Mouse (Mus musculus): ENCODE data around the gene I830077J02Rik. TPM values are rescaled to one million over a fixed set of nuclear protein-coding genes. Genes with fewer than 3 reads are reported as not detected.
A peak's percentile ranks its signal among the peaks of the same experiment; 100 is the strongest.

Gene I830077J02Rik
- 1.1 and 1.2 TPM in 2 replicates for polyA plus RNA-seq (2014; fragmentation: Nextera tagmentation; extraction: Ambion mirVana)

DNA sequence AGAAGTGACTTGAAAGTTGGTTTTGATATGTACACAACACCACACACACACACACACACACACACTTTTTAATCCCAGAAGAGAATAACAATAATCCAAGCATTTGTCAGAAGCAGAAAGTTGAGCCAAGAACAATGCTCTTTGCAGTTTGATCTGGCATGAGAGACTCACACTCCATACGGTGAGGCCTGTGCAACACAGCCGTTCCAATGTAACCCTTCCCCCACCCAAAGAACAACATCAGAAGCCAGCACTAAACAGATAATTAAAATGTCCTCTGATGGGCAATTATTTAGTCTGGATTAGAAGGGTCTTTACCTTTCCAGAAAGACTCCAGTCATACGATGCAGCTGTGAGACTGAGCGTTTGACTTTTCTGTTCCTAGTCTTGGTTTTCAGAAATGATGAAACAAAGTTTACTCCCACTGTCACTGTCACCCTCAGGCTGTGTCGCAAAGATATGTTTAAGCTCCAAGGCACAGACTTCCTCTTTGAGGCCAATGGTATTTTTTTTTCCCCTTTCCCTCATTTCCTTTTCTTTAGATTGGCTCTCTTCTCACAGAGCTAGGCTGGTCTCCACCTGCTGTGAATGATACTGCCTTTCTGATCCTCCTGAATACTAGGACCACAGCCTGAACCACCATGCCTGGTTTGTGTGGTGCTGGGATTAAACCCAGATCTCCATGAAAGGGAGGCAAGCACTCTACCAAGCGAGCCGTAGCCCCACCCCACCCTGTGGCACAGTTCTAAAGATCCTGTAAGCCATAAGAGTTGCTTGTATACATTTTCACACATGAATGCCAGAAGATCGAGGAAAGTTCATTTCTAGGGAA, at the start of gene I830077J02Rik:
I830077J02Rik (minus strand) TSS at position 425 of the 832 bp plus-strand sequence.
- ATAC-seq (replicated peaks; ENCODE audit: low FRiP score, low TSS enrichment, low read depth) (no peak), DNase-seq (ENCODE audit: low spot score) (no peak)
- Histone ChIP-seq H3K9ac (ENCODE audit: low read length) (no peak within 1 kb of the TSS), H3K36me3 (ENCODE audit: control insufficient read depth, insufficient read depth, low read length) (no peaks in the 10 kb centered on the region), H3K4me2 (ENCODE audit: low read length) (no peak within 1 kb of the TSS), H3K9me3 (ENCODE audit: control insufficient read depth, low read length) (no peaks in the 10 kb centered on the region), H3K4me1 (replicated peaks; ENCODE audit: control insufficient read depth, insufficient read depth, low read length) (no peaks in the 10 kb centered on the region), H3K4me3 (ENCODE audit: low read depth, low read length) (no peak within 1 kb of the TSS), H3K27ac (ENCODE audit: low read depth) (no peak within 1 kb of the TSS), H3K27me3 (replicated peaks; ENCODE audit: control insufficient read depth, insufficient read depth, low read length) (no peaks in the 10 kb centered on the region)
- 80% methylated on average over 8 of the region's 8 CpGs for WGBS

DNA sequence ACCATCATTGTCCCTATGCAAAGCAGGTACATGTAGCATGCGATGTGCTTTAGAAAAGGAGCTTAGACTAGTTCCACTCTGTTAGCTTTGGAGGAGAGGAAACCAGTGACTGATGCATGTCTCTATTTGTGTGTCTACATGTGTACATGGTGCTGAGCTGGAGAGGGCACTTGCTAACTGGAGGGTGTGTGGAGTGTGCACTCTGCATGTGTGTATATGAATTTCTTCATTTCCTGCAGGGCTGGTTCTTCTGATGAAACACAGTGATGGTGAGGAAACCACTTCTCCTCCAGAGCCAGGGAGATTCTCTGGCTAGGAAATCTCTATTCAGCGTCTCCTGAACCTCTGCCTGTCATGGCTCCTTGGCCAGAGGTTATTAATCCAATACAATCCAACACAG, 41.7 kb upstream of the I830077J02Rik start:
- WGBS: 92% methylated on average over 2 of the region's 2 CpGs
- H3K4me1 ChIP-seq (replicated peaks; ENCODE audit: control insufficient read depth, insufficient read depth, low read length): no peaks in the 10 kb centered on the region
- no peak overlapping the region for H3K27ac ChIP-seq (ENCODE audit: low read depth)
- H3K36me3 ChIP-seq (ENCODE audit: control insufficient read depth, insufficient read depth, low read length): peaks cover 16% of the 10 kb centered on the region
- no peak overlapping the region for H3K9ac ChIP-seq (ENCODE audit: low read length)
- H3K27me3 ChIP-seq (replicated peaks; ENCODE audit: control insufficient read depth, insufficient read depth, low read length): no peaks in the 10 kb centered on the region
- ATAC-seq (replicated peaks; ENCODE audit: low FRiP score, low TSS enrichment, low read depth): no peak
- no peak overlapping the region for H3K4me2 ChIP-seq (ENCODE audit: low read length)
- no peak overlapping the region for H3K4me3 ChIP-seq (ENCODE audit: low read depth, low read length)
- no peak for DNase-seq (ENCODE audit: low spot score)
- H3K9me3 ChIP-seq (ENCODE audit: control insufficient read depth, low read length): no peaks in the 10 kb centered on the region

DNA sequence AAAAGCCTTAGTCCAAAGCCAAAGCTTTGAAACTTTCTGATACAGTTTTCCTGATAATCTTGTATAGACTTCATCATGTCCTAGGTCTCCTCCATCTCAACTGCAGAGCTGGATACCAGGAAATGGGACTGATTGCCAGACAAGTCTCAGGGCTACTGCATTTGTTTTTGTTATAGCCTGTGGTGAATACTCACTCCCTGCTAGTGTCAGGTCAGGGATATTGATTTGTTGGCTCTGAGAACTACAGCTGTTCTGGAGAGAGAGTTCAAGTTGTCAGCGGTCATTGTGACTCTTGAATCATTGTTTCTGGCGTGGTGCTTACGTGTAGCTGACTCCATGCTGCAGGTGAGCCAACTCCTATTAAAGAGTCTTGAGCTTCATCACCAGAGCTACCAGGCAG, 40.9 kb upstream of the I830077J02Rik start, which contains the start of gene Ovgp1:
Ovgp1 (plus strand) TSS at position 301 of the 400 bp plus-strand sequence.
- Histone ChIP-seq H3K4me3 (ENCODE audit: low read depth, low read length) (no peak within 1 kb of the TSS), H3K9me3 (ENCODE audit: control insufficient read depth, low read length) (no peaks in the 10 kb centered on the region), H3K27ac (ENCODE audit: low read depth) (no peak within 1 kb of the TSS), H3K4me2 (ENCODE audit: low read length) (no peak within 1 kb of the TSS), H3K27me3 (replicated peaks; ENCODE audit: control insufficient read depth, insufficient read depth, low read length) (no peaks in the 10 kb centered on the region), H3K9ac (ENCODE audit: low read length) (no peak within 1 kb of the TSS), H3K4me1 (replicated peaks; ENCODE audit: control insufficient read depth, insufficient read depth, low read length) (no peaks in the 10 kb centered on the region), H3K36me3 (ENCODE audit: control insufficient read depth, insufficient read depth, low read length) (peaks cover 23% of the 10 kb centered on the region)
- no peak for DNase-seq (ENCODE audit: low spot score)
- no peak for ATAC-seq (replicated peaks; ENCODE audit: low FRiP score, low TSS enrichment, low read depth)
- WGBS: 69% methylated on average over 3 of the region's 3 CpGs

DNA sequence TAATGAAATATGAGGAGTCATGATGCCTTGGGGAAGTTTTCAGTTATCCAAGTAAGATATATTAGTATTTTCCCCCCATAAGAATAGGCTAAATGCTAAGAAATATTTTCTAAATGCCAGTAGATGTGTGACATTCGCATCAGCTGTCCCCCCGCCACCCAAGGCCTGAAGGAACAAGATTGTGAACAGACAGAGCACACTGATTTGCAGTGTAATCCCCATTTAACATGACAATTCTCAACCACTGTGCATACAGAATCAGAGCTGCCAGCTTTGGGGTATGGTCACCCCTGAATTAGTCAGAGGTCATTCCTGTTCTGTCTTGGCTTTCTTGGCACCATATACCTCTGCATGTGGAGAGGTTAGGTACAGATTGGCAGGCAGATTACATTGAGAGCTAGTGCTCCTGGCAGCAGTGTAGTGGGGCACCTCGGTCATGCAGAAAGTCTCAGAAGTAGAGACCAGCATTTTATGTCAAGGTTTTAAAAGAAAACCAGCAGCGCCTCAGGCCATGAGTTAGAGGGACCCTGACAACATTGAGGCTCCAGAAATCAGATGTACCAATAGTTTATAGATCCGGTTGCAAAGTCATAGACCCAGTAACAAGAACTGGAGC, 39.5 kb upstream of the I830077J02Rik start:
- ATAC-seq (replicated peaks; ENCODE audit: low FRiP score, low TSS enrichment, low read depth): 0 out of 2 replicates have a peak, but pooled peaks have one; percentile 10
- H3K27me3 ChIP-seq (replicated peaks; ENCODE audit: control insufficient read depth, insufficient read depth, low read length): no peaks in the 10 kb centered on the region
- H3K36me3 ChIP-seq (ENCODE audit: control insufficient read depth, insufficient read depth, low read length): peaks cover 38% of the 10 kb centered on the region
- H3K4me3 ChIP-seq (ENCODE audit: low read depth, low read length): no peak overlapping the region
- 80% methylated on average over 5 of the region's 5 CpGs for WGBS
- no peak overlapping the region for H3K27ac ChIP-seq (ENCODE audit: low read depth)
- H3K4me2 ChIP-seq (ENCODE audit: low read length): no peak overlapping the region
- H3K9me3 ChIP-seq (ENCODE audit: control insufficient read depth, low read length): no peaks in the 10 kb centered on the region
- H3K9ac ChIP-seq (ENCODE audit: low read length): no peak overlapping the region
- no peak for DNase-seq (ENCODE audit: low spot score)
- no peaks in the 10 kb centered on the region for H3K4me1 ChIP-seq (replicated peaks; ENCODE audit: control insufficient read depth, insufficient read depth, low read length)

DNA sequence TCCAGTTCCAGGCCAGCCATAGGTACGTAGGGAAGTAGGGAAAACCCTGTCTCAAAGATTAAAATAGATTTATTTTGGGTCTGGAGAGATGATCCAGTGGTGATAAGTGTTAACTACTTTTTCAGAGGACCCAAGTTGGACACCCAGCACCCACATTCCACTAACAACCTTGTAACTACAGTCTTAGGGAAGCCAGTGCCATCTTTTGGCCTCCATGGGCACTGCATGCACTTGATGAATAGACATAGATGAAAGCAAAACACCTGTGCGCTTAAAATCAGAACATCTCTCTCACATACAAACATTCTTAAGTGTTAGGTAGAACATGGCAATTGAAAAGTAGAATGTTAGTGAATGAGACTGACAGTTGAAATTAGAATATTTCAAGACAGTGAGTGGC, 28.2 kb upstream of the I830077J02Rik start:
- Histone ChIP-seq H3K27me3 (replicated peaks; ENCODE audit: control insufficient read depth, insufficient read depth, low read length) (no peaks in the 10 kb centered on the region), H3K36me3 (ENCODE audit: control insufficient read depth, insufficient read depth, low read length) (peaks cover 66% of the 10 kb centered on the region), H3K9ac (ENCODE audit: low read length) (no peak overlapping the region), H3K4me3 (ENCODE audit: low read depth, low read length) (peak overlapping the region; percentile 59), H3K4me2 (ENCODE audit: low read length) (peak overlapping the region; percentile 86), H3K4me1 (replicated peaks; ENCODE audit: control insufficient read depth, insufficient read depth, low read length) (peaks cover 24% of the 10 kb centered on the region), H3K27ac (ENCODE audit: low read depth) (no peak overlapping the region), H3K9me3 (ENCODE audit: control insufficient read depth, low read length) (no peaks in the 10 kb centered on the region)
- 92% methylated on average over 2 of the region's 2 CpGs for WGBS
- DNase-seq (ENCODE audit: low spot score) (no peak), ATAC-seq (replicated peaks; ENCODE audit: low FRiP score, low TSS enrichment, low read depth) (no peak)

DNA sequence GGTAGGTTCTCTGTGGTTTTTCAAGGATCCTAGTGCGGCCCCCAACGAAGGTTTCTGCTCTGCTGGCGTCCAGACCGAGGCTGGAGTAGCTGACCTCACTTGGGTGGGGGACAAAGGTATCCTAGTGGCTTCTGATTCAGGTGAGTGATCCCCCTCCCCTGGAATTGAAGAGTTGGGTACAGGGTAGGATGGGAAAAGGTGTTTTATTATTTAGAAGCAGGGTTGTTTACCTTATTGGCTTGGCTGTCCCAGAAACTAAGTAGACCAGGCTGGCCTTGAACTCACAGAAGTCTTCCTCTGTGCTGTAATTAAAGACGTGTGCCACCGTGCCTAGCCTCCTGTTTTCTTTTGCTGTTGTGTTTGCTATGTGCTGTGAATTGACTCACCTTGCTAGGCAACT, 27.5 kb upstream of the I830077J02Rik start, which contains the start of gene Atp5f1:
Atp5f1 (minus strand) TSS at position 101 of the 400 bp plus-strand sequence.
- peaks cover 64% of the 10 kb centered on the region for H3K36me3 ChIP-seq (ENCODE audit: control insufficient read depth, insufficient read depth, low read length)
- H3K4me3 ChIP-seq (ENCODE audit: low read depth, low read length): peak within 1 kb of the TSS; percentile 59
- H3K27me3 ChIP-seq (replicated peaks; ENCODE audit: control insufficient read depth, insufficient read depth, low read length): no peaks in the 10 kb centered on the region
- DNase-seq (ENCODE audit: low spot score) (no peak), ATAC-seq (replicated peaks; ENCODE audit: low FRiP score, low TSS enrichment, low read depth) (no peak)
- peak within 1 kb of the TSS; percentile 82 for H3K27ac ChIP-seq (ENCODE audit: low read depth)
- no peaks in the 10 kb centered on the region for H3K9me3 ChIP-seq (ENCODE audit: control insufficient read depth, low read length)
- H3K9ac ChIP-seq (ENCODE audit: low read length): peak within 1 kb of the TSS; percentile 97
- peaks cover 24% of the 10 kb centered on the region for H3K4me1 ChIP-seq (replicated peaks; ENCODE audit: control insufficient read depth, insufficient read depth, low read length)
- peak within 1 kb of the TSS; percentile 86 for H3K4me2 ChIP-seq (ENCODE audit: low read length)
- WGBS: 6% methylated on average over 6 of the region's 6 CpGs

DNA sequence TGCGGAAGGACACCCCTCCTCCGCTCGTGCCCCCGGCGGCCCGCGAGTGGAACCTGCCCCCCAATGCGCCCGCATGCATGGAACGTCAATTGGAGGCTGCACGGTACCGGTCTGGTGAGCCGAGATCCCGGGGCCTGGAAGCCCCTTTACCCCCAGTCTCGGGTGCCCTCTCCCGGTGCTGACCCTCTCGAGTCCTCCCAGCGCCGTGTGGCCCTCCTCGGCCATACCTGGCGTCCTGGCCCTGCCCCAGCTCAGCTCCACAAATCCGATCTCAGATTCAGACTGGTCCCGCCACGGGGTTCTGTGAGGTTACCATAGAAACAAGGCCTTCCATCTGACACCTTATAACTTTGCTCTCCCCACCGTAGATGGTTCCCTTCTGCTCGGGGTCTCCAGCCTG, 27.1 kb upstream of the I830077J02Rik start:
- H3K27ac ChIP-seq (ENCODE audit: low read depth): peak overlapping the region; percentile 59
- H3K9me3 ChIP-seq (ENCODE audit: control insufficient read depth, low read length): no peaks in the 10 kb centered on the region
- peak overlapping the region; percentile 86 for H3K4me2 ChIP-seq (ENCODE audit: low read length)
- DNase-seq (ENCODE audit: low spot score) (no peak), ATAC-seq (replicated peaks; ENCODE audit: low FRiP score, low TSS enrichment, low read depth) (peak; percentile 72)
- H3K36me3 ChIP-seq (ENCODE audit: control insufficient read depth, insufficient read depth, low read length): peaks cover 64% of the 10 kb centered on the region
- WGBS: under 1% methylated on average over 26 of the region's 26 CpGs
- no peaks in the 10 kb centered on the region for H3K27me3 ChIP-seq (replicated peaks; ENCODE audit: control insufficient read depth, insufficient read depth, low read length)
- peak overlapping the region; percentile 94 for H3K9ac ChIP-seq (ENCODE audit: low read length)
- H3K4me3 ChIP-seq (ENCODE audit: low read depth, low read length): peak overlapping the region; percentile 59
- H3K4me1 ChIP-seq (replicated peaks; ENCODE audit: control insufficient read depth, insufficient read depth, low read length): peaks cover 24% of the 10 kb centered on the region

DNA sequence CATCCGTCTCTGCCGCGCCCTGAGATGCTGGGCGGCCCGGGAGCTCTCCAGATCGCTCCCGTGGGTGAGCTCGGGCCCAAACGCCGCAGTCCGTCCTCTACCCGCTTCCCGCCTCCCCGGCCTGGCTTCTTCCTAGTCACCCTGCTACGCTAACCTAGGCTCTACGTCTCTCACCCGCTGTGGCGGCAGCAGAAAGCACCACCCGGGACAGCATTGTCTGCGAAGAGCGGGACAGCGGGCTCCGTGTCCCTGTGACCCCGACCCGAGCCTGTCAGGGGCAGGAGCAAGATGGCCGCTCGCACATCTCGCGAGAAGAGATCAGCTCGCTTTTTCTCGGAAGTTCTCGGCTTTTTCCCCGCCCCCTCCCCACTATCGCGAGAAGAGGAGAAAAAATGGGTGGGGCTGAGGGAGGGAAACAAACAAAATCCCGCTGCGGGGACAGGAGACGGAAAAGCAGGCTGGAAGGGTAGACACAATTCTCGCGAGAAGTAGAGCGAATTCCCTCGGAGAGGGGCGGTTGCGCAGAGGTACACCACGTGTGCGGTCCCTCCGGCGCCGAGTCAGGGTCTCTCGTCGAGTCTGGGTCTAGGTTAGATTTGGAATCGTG, 26.6 kb upstream of the I830077J02Rik start, which contains the start of gene Wdr77:
Wdr77 (plus strand) TSS at position 396 of the 607 bp plus-strand sequence.
- Histone ChIP-seq H3K9ac (ENCODE audit: low read length) (peak within 1 kb of the TSS; percentile 97), H3K27ac (ENCODE audit: low read depth) (peak within 1 kb of the TSS; percentile 82), H3K4me1 (replicated peaks; ENCODE audit: control insufficient read depth, insufficient read depth, low read length) (peaks cover 24% of the 10 kb centered on the region), H3K27me3 (replicated peaks; ENCODE audit: control insufficient read depth, insufficient read depth, low read length) (no peaks in the 10 kb centered on the region), H3K9me3 (ENCODE audit: control insufficient read depth, low read length) (no peaks in the 10 kb centered on the region), H3K4me2 (ENCODE audit: low read length) (peak within 1 kb of the TSS; percentile 86), H3K36me3 (ENCODE audit: control insufficient read depth, insufficient read depth, low read length) (peaks cover 64% of the 10 kb centered on the region), H3K4me3 (ENCODE audit: low read depth, low read length) (peak within 1 kb of the TSS; percentile 59)
- DNase-seq (ENCODE audit: low spot score) (peak; percentile 100), ATAC-seq (replicated peaks; ENCODE audit: low FRiP score, low TSS enrichment, low read depth) (peak; percentile 99)
- 0% methylated on average over 50 of the region's 52 CpGs for WGBS
